Mouse (Mus musculus) lung, embryonic 15.5 days (tissue): ENCODE measurements around the gene Plekha7. TPM values are rescaled to one million over a fixed set of nuclear protein-coding genes. Genes with fewer than 3 reads are reported as not detected.

Experiments
- ATAC-seq: fragments of 200-750 bp; cut with Nextera tagmentation; 2 replicates; pipeline ENCODE4 v1.8.0; 2017; ENCODE audit warnings: moderate number of reproducible peaks, borderline replicate concordance; ENCODE audit not compliant: low FRiP score, low TSS enrichment; ENCODE audit errors: extremely low read depth
- H3K27ac ChIP-seq: fragments of 300-500 bp; sonication (generic); 2 replicates; pipeline ENCODE4 v1.5.1; 2015; ENCODE audit warnings: moderate library complexity, mild to moderate bottlenecking, inconsistent platforms
- H3K27me3 ChIP-seq: fragments of 300-500 bp; sonication (generic); 2 replicates; pipeline ENCODE4 v1.6.1; 2015; ENCODE audit warnings: inconsistent platforms
- H3K36me3 ChIP-seq: fragments of 300-500 bp; sonication (generic); 2 replicates; pipeline ENCODE4 v1.6.1; 2015; ENCODE audit warnings: inconsistent platforms
- H3K4me1 ChIP-seq: fragments of 300-500 bp; sonication (generic); 2 replicates; pipeline ENCODE4 v1.6.1; 2015; ENCODE audit warnings: inconsistent platforms
- H3K4me2 ChIP-seq: fragments of 300-500 bp; sonication (generic); 2 replicates; pipeline ENCODE4 v1.6.1; 2015; ENCODE audit warnings: inconsistent platforms, mild to moderate bottlenecking, moderate library complexity
- H3K4me3 ChIP-seq: fragments of 300-500 bp; sonication (generic); 2 replicates; pipeline ENCODE4 v1.5.1; 2015; ENCODE audit warnings: mild to moderate bottlenecking, inconsistent platforms
- H3K9ac ChIP-seq: fragments of 300-500 bp; sonication (generic); 2 replicates; pipeline ENCODE4 v1.6.1; 2015; ENCODE audit warnings: inconsistent platforms
- H3K9me3 ChIP-seq: fragments of 300-500 bp; sonication (generic); 2 replicates; pipeline ENCODE4 v1.6.1; 2016; ENCODE audit warnings: inconsistent platforms
- WGBS: fragments of 180-500 bp; shearing (Covaris S2); methylation state at CpG from one replicate; pipeline ENCODE4 v1.1.7; 2015; 5-methylcytosine and 5-hydroxymethylcytosine counted together
- polyA plus RNA-seq: library from polyadenylated mRNA; unstranded; fragments of >200 nt; fragmentation: Nextera tagmentation; extraction: Ambion mirVana; gene quantifications from 2 replicates; pipeline ENCODE4 v1.2.1, GENCODE M21; 2015

The Plekha7 gene
- polyA plus RNA-seq, 1 experiment from 2014 or later = 15.1 TPM

DNA sequence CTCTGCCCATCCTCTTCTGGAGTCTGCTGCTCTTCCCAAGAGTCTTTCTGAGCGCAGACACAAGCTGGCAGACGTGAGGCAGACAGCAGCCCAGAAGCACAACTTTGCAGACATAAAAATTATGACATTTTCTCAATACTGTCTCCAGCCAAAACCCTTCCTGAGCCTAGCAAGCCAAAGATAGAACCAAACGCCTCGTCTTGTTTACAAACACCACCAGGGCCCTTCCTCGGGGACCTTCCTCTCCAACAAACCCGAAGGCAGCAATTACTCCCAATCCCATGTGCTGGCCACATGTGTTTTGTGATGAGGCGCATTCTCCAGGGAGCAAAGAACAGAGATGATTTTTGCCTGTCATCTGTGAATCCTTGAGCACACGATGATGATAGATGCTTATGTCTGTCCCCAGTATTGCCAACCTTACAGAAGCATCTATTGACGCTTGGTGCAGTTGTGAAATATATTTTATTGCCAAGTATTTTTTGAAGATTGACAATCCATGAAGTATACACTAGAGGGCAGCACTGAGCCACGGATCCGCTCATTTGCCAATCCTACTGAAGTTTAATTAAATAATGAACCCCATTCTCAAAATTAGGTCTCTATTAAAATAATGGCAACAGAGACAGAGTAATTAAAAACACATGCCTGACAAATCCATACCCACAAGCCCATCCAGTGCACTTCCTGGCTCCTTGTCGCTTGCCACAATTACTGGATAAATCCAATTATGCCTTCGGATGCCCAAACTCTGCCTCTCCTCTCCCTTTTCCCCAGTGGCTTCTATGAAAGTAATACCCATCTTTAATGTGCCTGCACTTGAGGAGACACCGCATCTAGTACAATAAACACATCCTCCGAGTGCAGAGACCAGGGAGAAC, 62.1 kb downstream of the Plekha7 start:
- Histone ChIP-seq H3K27me3 (no peaks in the 10 kb centered on the region), H3K9ac (no peak overlapping the region), H3K36me3 (no peaks in the 10 kb centered on the region), H3K27ac (peak overlapping the region; percentile 58), H3K4me3 (no peak overlapping the region), H3K4me2 (peak overlapping the region; percentile 45), H3K9me3 (no peaks in the 10 kb centered on the region), H3K4me1 (peaks cover 41% of the 10 kb centered on the region)
- peak; percentile 64; the same call in 1 of the 2 replicates for ATAC-seq
- 19% methylated on average over 15 of the region's 15 CpGs for WGBS

- H3K36me3 ChIP-seq = no peaks in the 10 kb centered on the region
- no peak overlapping the region for H3K4me3 ChIP-seq
- no peak for ATAC-seq
- H3K9me3 ChIP-seq = no peaks in the 10 kb centered on the region
- WGBS = 35% methylated on average over 7 of the region's 7 CpGs
- peak overlapping the region; percentile 1; the same call in 1 of the 2 replicates for H3K27ac ChIP-seq
- no peak overlapping the region for H3K4me2 ChIP-seq
- peaks cover 41% of the 10 kb centered on the region for H3K4me1 ChIP-seq
- no peaks in the 10 kb centered on the region for H3K27me3 ChIP-seq
- H3K9ac ChIP-seq = no peak overlapping the region
Measured at GRCm38 (mm10) chr7:116244302-116245165, 63.6 kb downstream of the Plekha7 start.

DNA sequence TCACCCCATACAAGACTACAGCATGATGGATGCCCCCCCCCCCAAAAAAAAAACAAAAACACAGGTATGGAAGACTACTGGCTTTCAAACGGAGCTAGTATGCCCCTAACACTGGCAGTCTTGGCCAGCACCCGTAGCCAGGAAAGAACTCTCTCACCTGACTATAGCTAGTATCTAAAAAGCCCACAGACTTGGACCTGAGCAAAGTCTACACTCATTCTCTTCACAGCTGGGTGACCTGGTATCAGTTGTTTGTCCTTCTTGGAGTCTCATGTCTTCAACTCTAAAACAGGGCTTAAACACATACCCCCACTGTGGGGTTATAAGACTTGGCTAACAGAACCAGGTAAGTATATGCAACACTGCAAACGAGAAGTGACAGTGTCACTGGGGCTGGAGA, 65.4 kb downstream of the Plekha7 start:
- ATAC-seq = no peak
- no peaks in the 10 kb centered on the region for H3K9me3 ChIP-seq
- H3K9ac ChIP-seq = no peak overlapping the region
- H3K27ac ChIP-seq = no peak overlapping the region
- H3K4me2 ChIP-seq = no peak overlapping the region
- H3K4me3 ChIP-seq = no peak overlapping the region
- no peaks in the 10 kb centered on the region for H3K36me3 ChIP-seq
- H3K27me3 ChIP-seq = peaks cover 7% of the 10 kb centered on the region; the same call in 1 of the 2 replicates
- peaks cover 44% of the 10 kb centered on the region for H3K4me1 ChIP-seq
- 79% methylated on average over 3 of the region's 3 CpGs for WGBS

GRCm38 (mm10) chr7:116241601-116242000, 66.6 kb downstream of the Plekha7 start:
- Histone ChIP-seq H3K9me3 (no peaks in the 10 kb centered on the region), H3K27me3 (peaks cover 16% of the 10 kb centered on the region; the same call in 1 of the 2 replicates), H3K4me2 (0 out of 2 replicates have a peak overlapping the region, but pooled peaks have one; percentile 23), H3K4me1 (peaks cover 48% of the 10 kb centered on the region), H3K36me3 (no peaks in the 10 kb centered on the region), H3K27ac (no peak overlapping the region), H3K4me3 (no peak overlapping the region), H3K9ac (no peak overlapping the region)
- 34% methylated on average over 7 of the region's 7 CpGs for WGBS
- ATAC-seq = no peak

DNA sequence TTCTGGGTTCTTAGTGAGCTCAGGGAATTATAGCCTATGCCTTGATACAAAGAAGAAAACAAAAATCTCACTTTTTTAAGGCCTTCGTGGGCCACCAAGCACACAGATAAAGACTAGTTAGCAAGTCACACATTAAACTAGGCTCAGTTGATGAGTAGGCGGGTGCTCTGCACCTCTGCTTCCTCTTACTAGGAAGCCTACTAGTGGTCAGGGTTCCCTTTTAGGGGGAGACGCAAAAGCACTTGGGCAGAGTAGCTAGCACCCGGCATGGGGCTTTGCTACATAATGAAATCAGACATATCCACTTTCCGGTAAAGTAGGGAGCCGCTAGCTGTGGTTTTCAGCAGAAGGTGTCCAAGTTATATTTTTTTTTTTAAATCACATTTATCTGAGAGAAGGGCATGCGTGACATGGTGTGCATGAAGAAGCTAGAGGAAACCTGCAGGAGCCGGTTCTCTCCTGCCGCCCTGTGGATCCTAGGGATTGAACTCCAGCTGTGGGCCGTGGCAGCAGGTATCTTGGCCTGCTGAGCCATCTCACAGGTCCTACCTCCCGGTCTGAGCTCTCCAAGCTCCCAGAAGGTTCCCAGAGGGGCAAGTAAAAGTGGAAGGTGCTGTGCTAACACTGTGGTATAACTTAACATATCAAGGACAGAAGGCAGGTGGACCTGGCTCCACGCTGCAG, 67.2 kb downstream of the Plekha7 start:
- Histone ChIP-seq H3K36me3 (no peaks in the 10 kb centered on the region), H3K9me3 (no peaks in the 10 kb centered on the region), H3K27me3 (peaks cover 17% of the 10 kb centered on the region; the same call in 1 of the 2 replicates), H3K4me3 (no peak overlapping the region), H3K27ac (no peak overlapping the region), H3K4me1 (peaks cover 49% of the 10 kb centered on the region), H3K9ac (no peak overlapping the region), H3K4me2 (no peak overlapping the region)
- WGBS = 70% methylated on average over 12 of the region's 12 CpGs
- ATAC-seq = no peak

GRCm38 (mm10) chr7:116240353-116240752, 67.8 kb downstream of the Plekha7 start:
- ATAC-seq = no peak
- peaks cover 49% of the 10 kb centered on the region for H3K4me1 ChIP-seq
- no peaks in the 10 kb centered on the region for H3K9me3 ChIP-seq
- H3K4me3 ChIP-seq = no peak overlapping the region
- H3K36me3 ChIP-seq = no peaks in the 10 kb centered on the region
- peaks cover 17% of the 10 kb centered on the region; the same call in 1 of the 2 replicates for H3K27me3 ChIP-seq
- no peak overlapping the region for H3K9ac ChIP-seq
- no peak overlapping the region for H3K27ac ChIP-seq
- H3K4me2 ChIP-seq = no peak overlapping the region
- WGBS = 56% methylated on average over 4 of the region's 4 CpGs

DNA sequence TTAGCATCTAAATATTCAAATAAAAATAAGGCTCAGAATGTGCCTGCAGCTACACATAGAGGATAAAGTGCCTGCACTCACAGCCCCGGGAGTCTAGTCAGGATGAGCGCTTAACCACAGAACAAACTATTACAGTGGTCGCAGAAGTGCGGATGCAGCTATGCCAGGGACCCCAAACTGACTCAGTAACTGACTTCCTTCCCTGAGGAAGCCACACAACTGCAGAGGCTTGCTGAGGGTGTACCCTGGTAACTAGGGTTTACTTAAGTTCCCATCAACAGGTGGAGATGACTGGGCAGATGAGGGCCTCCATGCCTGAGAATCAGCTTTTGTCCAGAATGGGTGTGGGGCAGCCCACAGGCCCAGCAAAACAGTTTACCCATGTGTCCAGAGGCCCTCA, 69.9 kb downstream of the Plekha7 start:
- Histone ChIP-seq H3K4me1 (peaks cover 48% of the 10 kb centered on the region), H3K9me3 (no peaks in the 10 kb centered on the region), H3K27me3 (peaks cover 17% of the 10 kb centered on the region; the same call in 1 of the 2 replicates), H3K9ac (no peak overlapping the region), H3K4me3 (no peak overlapping the region), H3K4me2 (no peak overlapping the region), H3K27ac (no peak overlapping the region), H3K36me3 (no peaks in the 10 kb centered on the region)
- 74% methylated on average over 4 of the region's 4 CpGs for WGBS
- ATAC-seq = no peak

DNA sequence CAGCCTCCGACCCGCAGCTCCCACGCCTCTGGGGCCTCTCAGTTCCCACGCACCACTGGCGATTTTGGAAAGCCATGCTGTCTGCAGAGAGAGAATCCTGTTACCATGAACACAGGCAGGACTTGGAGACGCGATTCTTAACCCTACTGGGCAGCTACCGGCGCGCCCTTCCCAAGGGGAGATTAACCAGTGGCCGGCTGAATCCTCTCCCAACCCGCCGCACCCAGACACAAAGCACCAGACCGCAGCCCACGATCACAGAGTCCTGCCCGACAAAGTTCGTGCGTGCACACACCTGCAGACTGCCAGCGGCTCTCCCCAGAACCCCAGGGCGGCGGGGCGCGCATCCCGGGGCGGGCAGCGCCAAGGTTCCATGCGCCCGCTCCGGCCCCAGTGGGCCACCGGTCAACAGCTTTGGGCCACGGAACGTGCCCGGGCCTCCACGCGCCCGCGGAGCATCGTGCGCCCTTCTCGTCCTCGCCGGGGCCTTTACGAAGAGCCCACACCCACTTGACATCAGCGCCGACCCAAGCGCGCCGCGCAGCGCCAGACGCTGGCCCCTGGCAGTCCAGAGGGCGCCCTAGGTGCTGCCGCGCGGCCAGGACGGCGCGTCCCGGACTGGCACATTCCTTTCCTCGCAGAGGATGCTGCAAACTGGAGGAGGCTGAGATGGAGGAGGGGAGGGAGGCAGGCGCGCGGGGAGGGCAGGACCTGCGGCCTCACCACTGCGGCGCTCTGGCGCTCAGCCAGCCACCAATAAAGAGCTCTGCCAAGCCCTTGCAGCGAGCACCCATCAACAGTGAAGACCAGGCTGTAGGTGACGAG, 70.8 kb downstream of the Plekha7 start:
- 1% methylated on average over 69 of the region's 69 CpGs for WGBS
- Histone ChIP-seq H3K9me3 (no peaks in the 10 kb centered on the region), H3K9ac (peak overlapping the region; percentile 35), H3K4me1 (peaks cover 48% of the 10 kb centered on the region), H3K27me3 (peaks cover 17% of the 10 kb centered on the region; the same call in 1 of the 2 replicates), H3K27ac (peak overlapping the region; percentile 10; the same call in 1 of the 2 replicates), H3K4me3 (peak overlapping the region; percentile 46), H3K36me3 (no peaks in the 10 kb centered on the region), H3K4me2 (peak overlapping the region; percentile 98)
- peak; percentile 66; the same call in 1 of the 2 replicates for ATAC-seq

DNA sequence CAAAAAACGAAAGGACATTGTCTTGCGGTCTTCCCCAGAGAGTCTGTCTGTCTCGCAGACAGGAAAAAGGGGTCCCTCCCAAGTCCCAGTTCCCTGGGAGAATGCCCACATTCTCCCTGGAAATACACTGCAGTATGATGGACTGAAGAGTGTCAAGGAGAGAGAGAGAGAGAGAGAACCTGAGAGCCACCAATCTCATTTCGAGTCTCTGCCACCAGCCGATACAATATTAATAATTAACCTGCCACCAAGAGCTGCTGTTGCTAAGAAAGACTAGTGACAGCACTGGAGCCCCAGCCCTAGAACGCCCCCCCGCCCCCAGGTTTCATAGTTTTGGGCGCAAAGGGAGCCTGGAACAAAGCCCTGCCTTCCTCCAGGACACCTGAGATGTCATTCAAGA, 71.6 kb downstream of the Plekha7 start:
- H3K27ac ChIP-seq = no peak overlapping the region
- H3K4me2 ChIP-seq = peak overlapping the region; percentile 98
- no peaks in the 10 kb centered on the region for H3K9me3 ChIP-seq
- no peak for ATAC-seq
- H3K4me1 ChIP-seq = peaks cover 41% of the 10 kb centered on the region
- H3K9ac ChIP-seq = no peak overlapping the region
- no peaks in the 10 kb centered on the region for H3K36me3 ChIP-seq
- WGBS = 44% methylated on average over 8 of the region's 8 CpGs
- H3K4me3 ChIP-seq = peak overlapping the region; percentile 46
- H3K27me3 ChIP-seq = peaks cover 17% of the 10 kb centered on the region; the same call in 1 of the 2 replicates

DNA sequence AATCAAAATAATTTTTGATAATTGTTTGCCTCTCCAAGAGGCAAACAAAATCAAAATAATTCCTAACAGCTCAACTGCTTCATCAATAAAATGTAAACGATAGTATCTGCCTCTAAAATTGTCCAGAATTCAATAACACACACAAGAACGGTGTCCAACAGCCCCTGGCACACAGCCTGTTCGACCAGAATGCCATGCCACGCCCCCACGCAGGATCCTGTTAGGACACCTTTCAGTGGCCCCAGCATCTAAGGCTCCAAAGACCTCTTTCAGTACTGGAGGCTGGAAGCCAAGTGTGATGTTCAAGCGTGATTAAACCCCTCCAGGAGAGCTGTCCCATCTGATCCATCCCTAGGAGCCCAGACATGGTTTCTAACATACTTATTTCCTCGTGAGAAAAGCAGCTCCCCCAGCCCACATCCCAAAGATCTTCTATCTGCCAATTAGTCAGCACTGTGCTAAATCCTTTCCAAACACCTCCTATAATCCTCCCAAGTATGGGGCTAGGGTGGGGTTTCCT, 73.8 kb downstream of the Plekha7 start:
- WGBS = 54% methylated on average over 7 of the region's 7 CpGs
- no peak overlapping the region for H3K4me2 ChIP-seq
- peaks cover 37% of the 10 kb centered on the region for H3K4me1 ChIP-seq
- H3K36me3 ChIP-seq = no peaks in the 10 kb centered on the region
- no peaks in the 10 kb centered on the region for H3K9me3 ChIP-seq
- H3K4me3 ChIP-seq = no peak overlapping the region
- H3K9ac ChIP-seq = no peak overlapping the region
- peaks cover 17% of the 10 kb centered on the region; the same call in 1 of the 2 replicates for H3K27me3 ChIP-seq
- ATAC-seq = no peak
- H3K27ac ChIP-seq = no peak overlapping the region
